Mouse (Mus musculus) hindbrain, postnatal 0 days (tissue): ENCODE data around the gene Krtcap2. TPM values are rescaled to one million over a fixed set of nuclear protein-coding genes. Genes with fewer than 3 reads are reported as not detected.

Source experiments
- ATAC-seq: fragments of 200-750 bp; cut with Nextera tagmentation; 2 replicates; pipeline ENCODE4 v1.8.0; 2017; ENCODE audit warnings: mild to moderate bottlenecking, moderate TSS enrichment, moderate library complexity
- DNase-seq: peaks from one replicate; pipeline ENCODE4 v3.0.0-alpha.2; 2015; ENCODE audit warnings: low spot score
- H3K27ac ChIP-seq: fragments of 300-500 bp; sonication (generic); 2 replicates; pipeline ENCODE4 v1.5.1; 2014; ENCODE audit warnings: mild to moderate bottlenecking
- H3K27me3 ChIP-seq: fragments of 300-500 bp; sonication (generic); 2 replicates; pipeline ENCODE4 v1.6.1; 2014; ENCODE audit warnings: low read length, mixed read lengths; ENCODE audit not compliant: insufficient read depth
- H3K36me3 ChIP-seq: fragments of 300-500 bp; sonication (generic); 2 replicates; pipeline ENCODE4 v1.6.1; 2014; ENCODE audit warnings: low read length, mixed read lengths; ENCODE audit not compliant: insufficient read depth
- H3K4me1 ChIP-seq: fragments of 300-500 bp; sonication (generic); 2 replicates; pipeline ENCODE4 v1.6.1; 2014; ENCODE audit warnings: antibody characterized with exemption, low read length, mixed read lengths; ENCODE audit not compliant: insufficient read depth
- H3K4me2 ChIP-seq: fragments of 300-500 bp; sonication (generic); 2 replicates; pipeline ENCODE4 v1.6.1; 2014; ENCODE audit warnings: low read depth, mild to moderate bottlenecking, low read length, moderate library complexity, mixed read lengths
- H3K4me3 ChIP-seq: fragments of 300-500 bp; sonication (generic); 2 replicates; pipeline ENCODE4 v1.5.1; 2014; ENCODE audit warnings: low read length
- H3K9ac ChIP-seq: fragments of 300-500 bp; sonication (generic); replicated peaks from 2 replicates; pipeline ENCODE4 v1.6.1; 2014; ENCODE audit warnings: mild to moderate bottlenecking, low read length, moderate library complexity, mixed read lengths
- H3K9me3 ChIP-seq: fragments of 300-500 bp; sonication (generic); 2 replicates; pipeline ENCODE4 v1.6.1; 2016; ENCODE audit warnings: low read length, mixed read lengths
- CTCF ChIP-seq: IDR thresholded peaks from 2 replicates; pipeline ENCODE4 v1.5.1; 2016; ENCODE audit warnings: antibody characterized with exemption, control low read depth, low read depth
- WGBS: fragments of 180-500 bp; shearing (Covaris S2); extraction: QIAGEN DNeasy Blood & Tissue Kit; methylation state at CpG from one replicate; pipeline ENCODE4 v1.1.7; 2014; 5-methylcytosine and 5-hydroxymethylcytosine counted together
- polyA plus RNA-seq: library from polyadenylated mRNA; unstranded; fragments of >200 nt; fragmentation: Nextera tagmentation; extraction: Ambion mirVana; gene quantifications from 2 replicates; pipeline ENCODE4 v1.2.1, GENCODE M21; 2015
- total RNA-seq: library from RNA; depleted of rRNA; stranded (reverse); fragments of >200 nt; gene quantifications from 2 replicates; pipeline ENCODE4 v1.2.3, GENCODE M21; 2014

The Krtcap2 gene
- total and polyA plus RNA-seq, 2 experiments from 2014 or later = 74.9 to 250 TPM

- ATAC-seq (no peak), DNase-seq (no peak)
- Histone ChIP-seq H3K36me3 (peaks cover 48% of the 10 kb centered on the region), H3K4me2 (no peak overlapping the region), H3K9me3 (no peaks in the 10 kb centered on the region), H3K9ac (no peak overlapping the region), H3K4me1 (no peaks in the 10 kb centered on the region), H3K27ac (no peak overlapping the region), H3K4me3 (no peak overlapping the region), H3K27me3 (no peaks in the 10 kb centered on the region)
- WGBS = 89% methylated on average over 10 of the region's 10 CpGs
- TF ChIP-seq CTCF = no peak
These were observed 9.2 kb upstream of the Krtcap2 start for GRCm38 (mm10) chr3:89236516-89236915.

- WGBS = 94% methylated on average over 21 of the region's 21 CpGs
- H3K9me3 ChIP-seq = no peaks in the 10 kb centered on the region
- H3K27ac ChIP-seq = no peak overlapping the region
- no peak for TF ChIP-seq CTCF
- no peak overlapping the region for H3K9ac ChIP-seq
- ATAC-seq = no peak
- no peaks in the 10 kb centered on the region for H3K27me3 ChIP-seq
- H3K4me3 ChIP-seq = no peak overlapping the region
- no peaks in the 10 kb centered on the region for H3K4me1 ChIP-seq
- no peak for DNase-seq
- no peak overlapping the region for H3K4me2 ChIP-seq
- H3K36me3 ChIP-seq = peaks cover 57% of the 10 kb centered on the region
These were observed 8.1 kb upstream of the Krtcap2 start for GRCm38 (mm10) chr3:89237682-89238081.

GRCm38 (mm10) chr3:89238494-89238893, 7.3 kb upstream of the Krtcap2 start:
- Histone ChIP-seq H3K4me3 (no peak overlapping the region), H3K9me3 (no peaks in the 10 kb centered on the region), H3K36me3 (peaks cover 57% of the 10 kb centered on the region), H3K9ac (no peak overlapping the region), H3K27ac (no peak overlapping the region), H3K4me2 (no peak overlapping the region), H3K4me1 (peaks cover 2% of the 10 kb centered on the region; the same call in 1 of the 2 replicates), H3K27me3 (no peaks in the 10 kb centered on the region)
- DNase-seq (no peak), ATAC-seq (no peak)
- WGBS = 88% methylated on average over 9 of the region's 12 CpGs
- no peak for TF ChIP-seq CTCF

GRCm38 (mm10) chr3:89242331-89242895, 3.4 kb upstream of the Krtcap2 start:
- Histone ChIP-seq H3K4me1 (peaks cover 16% of the 10 kb centered on the region), H3K9me3 (no peaks in the 10 kb centered on the region), H3K9ac (no peak overlapping the region), H3K36me3 (peaks cover 33% of the 10 kb centered on the region), H3K4me2 (no peak overlapping the region), H3K27me3 (no peaks in the 10 kb centered on the region), H3K4me3 (no peak overlapping the region), H3K27ac (0 out of 2 replicates have a peak overlapping the region, but pooled peaks have one; percentile 7)
- DNase-seq (peak; percentile 82), ATAC-seq (no peak)
- peak; percentile 89 for TF ChIP-seq CTCF
- WGBS = 68% methylated on average over 9 of the region's 9 CpGs

- H3K4me3 ChIP-seq = peak overlapping the region; percentile 68
- peaks cover 18% of the 10 kb centered on the region for H3K4me1 ChIP-seq
- no peak for ATAC-seq
- peak; percentile 60 for DNase-seq
- H3K4me2 ChIP-seq = peak overlapping the region; percentile 90
- H3K27me3 ChIP-seq = no peaks in the 10 kb centered on the region
- H3K9ac ChIP-seq = peak overlapping the region; percentile 65
- no peaks in the 10 kb centered on the region for H3K9me3 ChIP-seq
- H3K36me3 ChIP-seq = peaks cover 21% of the 10 kb centered on the region
- WGBS = 15% methylated on average over 14 of the region's 14 CpGs
- peak overlapping the region; percentile 89 for H3K27ac ChIP-seq
- TF ChIP-seq CTCF = peak; percentile 64
These were observed 2.2 kb upstream of the Krtcap2 start for GRCm38 (mm10) chr3:89243609-89244008.

- peak overlapping the region; percentile 89 for H3K27ac ChIP-seq
- H3K9ac ChIP-seq = peak overlapping the region; percentile 65
- H3K4me3 ChIP-seq = peak overlapping the region; percentile 68
- TF ChIP-seq CTCF = peak; percentile 50; the same call in 1 of the 2 replicates
- H3K4me1 ChIP-seq = peaks cover 18% of the 10 kb centered on the region
- peak overlapping the region; percentile 90 for H3K4me2 ChIP-seq
- DNase-seq = peak; percentile 69
- WGBS = 8% methylated on average over 25 of the region's 25 CpGs
- ATAC-seq = peak; percentile 52
- no peaks in the 10 kb centered on the region for H3K27me3 ChIP-seq
- no peaks in the 10 kb centered on the region for H3K9me3 ChIP-seq
- H3K36me3 ChIP-seq = peaks cover 14% of the 10 kb centered on the region; the same call in 1 of the 2 replicates
These were observed 1.4 kb upstream of the Krtcap2 start for GRCm38 (mm10) chr3:89244158-89244981.
